Mouse (Mus musculus) heart, postnatal 14 days (tissue): ENCODE results near the gene Aipl1. TPM values are rescaled to one million over a fixed set of nuclear protein-coding genes. Genes with fewer than 3 reads are reported as not detected.

Source experiments
- DNase-seq, 2 experiments: peaks; one replicate each; pipeline ENCODE4 v3.0.0; 2021 to 2022
- intact Hi-C: fragments of 180-260 bp; cut with DNase I; formaldehyde crosslinking; loops from one replicate; pipeline ENCODE4 v1.15.1; 2025
- total RNA-seq, 2 experiments: library from RNA; stranded (reverse); gene quantifications; 2 replicates each; pipeline ENCODE4 v1.2.3; 2021

Aipl1 gene
- total RNA-seq, 2 experiments from 2014 or later = not detected

DNA sequence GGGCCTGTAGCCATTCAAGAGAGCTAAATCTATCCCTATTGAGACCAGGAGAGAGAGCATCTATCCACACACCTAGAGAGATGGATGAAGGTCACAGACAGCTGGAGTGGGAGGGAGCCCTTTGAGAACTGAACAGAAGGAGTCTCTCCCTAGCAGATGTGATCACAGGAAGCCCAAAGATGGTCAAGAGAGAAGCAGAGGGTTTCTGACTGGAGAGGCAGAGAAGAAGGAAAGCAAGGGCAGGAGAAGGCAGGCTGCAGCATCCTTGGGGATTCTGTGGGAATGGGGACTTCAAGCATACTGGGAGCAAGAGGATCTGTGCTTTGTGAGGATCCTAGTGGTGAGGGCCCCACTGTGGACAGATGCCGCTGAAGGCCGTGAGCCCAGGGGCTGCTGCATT, 51.5 kb downstream of the Aipl1 start:
- DNase-seq = no peak
- intact Hi-C loops = no loop called here

DNA sequence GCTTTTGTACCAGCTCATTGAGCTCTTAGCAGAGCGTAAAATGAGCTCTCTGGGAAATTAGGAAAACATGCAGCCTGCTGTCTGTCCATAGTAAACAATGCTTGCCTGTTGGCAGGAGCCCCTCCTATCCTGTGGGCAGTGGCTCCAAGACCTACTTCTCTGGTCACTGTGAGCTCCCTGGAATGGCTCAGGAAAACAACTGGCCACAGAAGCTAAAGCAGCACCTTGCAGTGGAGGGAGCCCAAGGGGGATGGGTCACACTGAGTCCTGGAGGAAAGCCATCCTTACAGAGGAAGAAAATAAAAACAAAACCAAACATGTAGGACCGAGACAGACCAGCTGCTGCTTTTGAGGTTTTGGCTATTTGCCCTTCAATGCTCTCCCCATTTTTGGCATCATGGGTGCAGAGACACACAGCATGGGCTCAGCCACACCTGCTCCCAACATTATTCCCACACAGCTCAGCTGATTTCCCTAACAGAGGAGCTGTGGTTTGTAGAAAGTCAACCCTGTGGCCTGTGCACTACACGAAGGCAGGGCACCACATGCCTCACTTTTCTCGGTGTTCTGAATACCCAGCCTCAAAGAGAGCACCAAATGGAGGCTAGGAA, 52.1 kb downstream of the Aipl1 start:
- intact Hi-C loops = no loop called here
- no peak for DNase-seq

DNA sequence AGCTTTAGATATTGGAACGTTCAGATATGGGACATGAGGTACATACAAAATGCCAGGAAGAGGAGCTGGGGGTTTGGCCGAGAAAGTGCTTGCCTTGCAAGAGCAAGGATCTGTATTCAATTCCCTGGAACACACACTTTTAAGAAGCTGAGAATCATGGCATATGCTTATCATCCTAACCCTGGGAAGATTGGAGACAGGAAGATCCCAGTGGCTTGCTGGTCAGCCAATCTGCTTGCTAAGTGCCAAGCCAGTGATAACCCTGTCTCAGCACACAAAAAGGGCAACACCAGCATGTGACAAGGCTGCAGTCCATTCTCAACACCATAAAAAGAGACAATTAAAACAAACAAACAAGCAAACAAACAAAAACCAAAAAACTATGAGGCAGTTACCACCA, 53.2 kb downstream of the Aipl1 start:
- intact Hi-C loops = no loop called here
- DNase-seq = no peak

Other genes with a start within 250 kb of the Aipl1 start
- gene Pimreg, start 4.5 kb upstream of the Aipl1 start, total RNA-seq = 1 to 10 TPM; 6.1 to 6.8 TPM
- 1 to 10 TPM; 1.3 to 1.6 TPM for gene Pitpnm3, start 98.3 kb upstream of the Aipl1 start, total RNA-seq
- under 1 TPM; 0.41 to 0.74 TPM for gene Gm43951, start 169.3 kb upstream of the Aipl1 start, total RNA-seq
- 1 to 10 TPM; 4.7 to 5.2 TPM for gene 4933427D14Rik, start 169.9 kb upstream of the Aipl1 start, total RNA-seq
- gene Txndc17, start 170.0 kb upstream of the Aipl1 start, total RNA-seq = 10 to 100 TPM; 40.3 to 43.6 TPM
- gene Med31, start 178.1 kb upstream of the Aipl1 start, total RNA-seq = 10 to 100 TPM in 1 of 2 experiments, 1 to 10 TPM in 1; 9.1 to 11.9 TPM
- gene Slc13a5, start 229.7 kb upstream of the Aipl1 start, total RNA-seq = not detected